Mouse (Mus musculus): ENCODE measurements around the gene Lclat1. TPM values are rescaled to one million over a fixed set of nuclear protein-coding genes. Genes with fewer than 3 reads are reported as not detected.

Gene Lclat1
- 11.4 and 13.3 TPM in 2 replicates for polyA plus RNA-seq (2012; rRNA removed)

DNA sequence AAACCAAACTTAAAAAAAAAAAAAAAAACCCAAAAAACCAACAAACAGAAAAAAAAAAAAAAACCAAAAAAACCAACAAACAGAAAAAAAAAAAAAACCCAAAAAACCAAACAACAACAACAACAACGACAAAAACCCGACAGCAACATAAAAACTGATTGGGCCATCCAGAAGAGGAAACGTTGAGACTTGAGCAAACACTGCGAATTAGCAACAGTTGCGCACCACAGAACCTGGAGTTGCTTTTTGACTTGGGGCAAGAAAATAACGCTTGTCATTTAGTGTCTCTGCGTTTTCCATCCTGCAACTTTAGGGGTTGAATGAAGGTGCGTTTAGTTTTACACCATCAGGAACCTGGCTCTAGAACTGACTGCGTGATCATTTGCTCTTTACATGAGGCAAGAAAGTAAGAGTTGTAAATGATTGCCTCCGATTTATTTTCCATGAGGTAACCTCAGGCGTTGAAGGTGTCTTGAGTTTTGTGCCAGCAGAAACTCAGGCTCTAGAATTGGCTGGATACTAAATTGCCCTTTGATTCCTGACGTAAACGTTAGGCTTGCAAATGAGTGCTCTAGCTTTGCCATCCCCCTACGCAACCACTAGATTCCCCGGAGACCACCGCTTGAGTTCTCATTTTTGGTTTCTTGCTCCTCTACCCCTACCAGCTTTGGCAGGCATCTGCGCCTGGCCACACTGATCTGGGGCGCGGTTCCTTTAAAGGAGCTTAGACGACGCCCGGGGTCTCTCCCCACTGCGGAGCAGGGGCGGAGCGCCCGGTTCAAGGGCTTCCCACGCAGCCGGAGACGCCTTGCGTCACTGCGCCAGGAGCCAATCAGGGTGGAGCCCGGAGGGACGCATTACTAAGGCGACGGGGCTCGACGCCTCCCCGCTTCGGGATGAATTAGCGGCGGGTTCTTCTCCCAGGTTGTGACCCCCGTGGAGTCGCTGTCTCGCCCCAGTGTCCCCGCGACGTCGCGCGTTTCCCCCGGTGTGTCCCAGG lies at the start of gene Lclat1:
Lclat1 (plus strand) TSS at position 828 of the 1,000 bp plus-strand sequence.

Other genes starting within 250 kb of the Lclat1 start
- gene Lbh, start 189.7 kb upstream of the Lclat1 start, polyA plus RNA-seq (2012; rRNA removed) = 95.8 and 96.9 TPM in 2 replicates

All from central nervous system, embryonic 14 days (tissue).